Mouse (Mus musculus) monocyte, adult 5-6 weeks (primary cell): Measurements from ENCODE around the gene Plcg1. TPM values are rescaled to one million over a fixed set of nuclear protein-coding genes. Genes with fewer than 3 reads are reported as not detected.

Experiments
- ATAC-seq: fragments of 153-309, 156-312 bp; replicated peaks from 2 replicates; pipeline ENCODE4 v1.8.0; 2017; ENCODE audit warnings: mild to moderate bottlenecking; ENCODE audit not compliant: low TSS enrichment, insufficient number of reproducible peaks, severe bottlenecking, poor library complexity, low FRiP score
- total RNA-seq: library from RNA; stranded (forward); fragments of 200-1000, 200-491, 200-594 nt; gene quantifications from 3 replicates; pipeline ENCODE4 v1.2.3, GENCODE M21; 2017

Plcg1 gene
- total RNA-seq, 1 experiment from 2014 or later: 14.9 TPM

DNA sequence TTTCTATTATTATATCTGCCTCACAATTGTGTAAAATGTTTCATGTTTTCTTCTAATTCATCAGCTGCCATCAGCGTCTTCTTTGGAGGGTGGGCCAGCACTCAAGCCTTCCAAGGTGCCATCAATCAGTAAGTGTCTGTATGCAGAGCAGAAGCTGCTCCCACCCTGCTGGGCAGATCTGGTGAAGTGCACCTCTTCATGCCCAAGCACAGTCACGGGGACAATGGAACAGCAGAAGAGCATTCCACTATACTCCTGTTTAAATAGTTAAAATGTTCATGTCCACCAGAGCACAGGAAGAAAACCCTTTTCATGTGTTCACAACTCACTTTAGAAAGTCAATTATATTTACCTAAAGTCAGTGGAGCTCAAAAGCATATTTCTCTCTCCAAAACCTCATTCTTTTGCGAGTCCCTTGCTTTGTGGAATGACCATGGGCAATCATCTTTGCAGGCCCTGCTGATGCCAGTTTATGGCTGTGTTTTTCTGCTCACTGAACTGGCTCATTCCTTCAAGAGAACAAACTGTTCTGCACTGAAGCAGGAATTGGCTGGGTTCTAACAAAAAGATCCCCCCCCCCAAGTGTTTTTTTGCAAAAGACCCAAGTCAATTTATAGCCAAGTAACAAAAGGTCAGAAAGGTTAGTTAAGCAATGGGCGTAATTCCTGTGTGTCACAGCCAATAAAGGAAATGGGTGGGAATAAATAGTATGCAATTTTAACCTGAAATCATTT lies 73.9 kb downstream of the Plcg1 start:
- ATAC-seq: no peak

DNA sequence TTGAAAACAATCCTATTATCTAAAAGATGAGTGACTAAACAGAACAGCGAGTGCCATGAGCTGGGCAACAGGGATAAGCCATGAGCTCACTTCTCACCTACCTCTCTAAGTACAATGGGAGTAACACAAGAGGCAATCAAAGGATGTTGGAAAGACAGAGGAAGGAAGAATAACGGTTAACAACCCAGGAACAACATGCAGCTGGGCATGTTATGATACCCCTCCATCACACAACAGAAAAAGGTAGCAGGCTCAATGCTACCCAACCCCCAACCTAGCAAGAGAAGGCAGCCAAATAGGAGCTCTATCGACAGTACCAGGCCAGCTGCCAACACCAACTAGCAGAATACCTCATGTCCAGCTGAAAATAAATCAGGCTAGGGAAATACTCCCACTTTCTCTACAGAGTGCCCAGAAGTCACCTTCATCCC lies 75.0 kb downstream of the Plcg1 start:
- no peak for ATAC-seq

DNA sequence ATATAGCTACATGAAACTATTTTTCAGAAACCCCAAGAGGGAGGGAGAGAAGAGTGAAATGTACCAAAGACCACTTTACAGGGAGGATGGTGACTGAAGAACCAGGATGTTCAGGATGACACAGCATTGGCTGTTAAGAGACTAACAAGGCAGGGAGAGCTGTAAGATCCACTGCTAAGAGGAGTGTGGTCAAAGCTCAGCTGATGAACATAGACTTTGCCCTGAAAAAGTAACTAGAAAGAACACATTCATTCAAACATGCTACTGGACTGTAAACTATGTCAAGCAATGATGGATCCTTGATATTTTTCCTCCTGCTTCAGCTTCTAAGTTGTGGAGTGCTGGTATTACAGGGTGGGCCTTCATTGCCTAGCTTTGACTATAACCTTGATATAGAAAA lies 79.3 kb downstream of the Plcg1 start:
- ATAC-seq: no peak

DNA sequence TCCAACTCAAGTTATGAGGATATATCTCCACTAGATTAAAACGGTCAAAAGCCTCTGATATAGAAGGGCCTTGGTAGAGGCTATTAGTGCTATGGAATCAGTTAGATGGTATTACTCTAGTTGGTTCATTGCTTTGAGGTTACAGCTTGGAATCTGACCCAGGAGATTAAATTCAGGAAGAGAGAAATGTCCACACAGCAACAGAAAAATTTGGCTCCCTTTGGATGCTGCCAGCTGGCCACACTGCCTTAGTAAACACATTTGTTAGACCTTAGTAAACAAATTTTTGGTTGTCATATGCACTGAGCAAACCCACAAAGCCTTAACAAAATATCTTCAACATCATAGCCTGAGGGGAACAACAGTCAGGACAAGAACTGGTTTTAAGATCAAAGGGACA lies 79.7 kb downstream of the Plcg1 start:
- no peak for ATAC-seq

Other genes starting within 250 kb of the Plcg1 start
- 127 to 181 TPM (median 138 TPM) in 3 replicates for gene Top1, start 85.4 kb upstream of the Plcg1 start, total RNA-seq
- 1.6 to 4.1 TPM (median 2.0 TPM) in 3 replicates for gene Zhx3, start 141.7 kb downstream of the Plcg1 start, total RNA-seq
- gene Lpin3, start 149.4 kb downstream of the Plcg1 start, total RNA-seq: not detected in 3 replicates
- gene Emilin3, start 181.0 kb downstream of the Plcg1 start, total RNA-seq: not detected in 3 replicates